Mouse (Mus musculus) erythroid progenitor cell, adult 5-6 weeks (primary cell): Measurements from ENCODE around the gene Mageb16. TPM values are rescaled to one million over a fixed set of nuclear protein-coding genes. Genes with fewer than 3 reads are reported as not detected.

Source experiments
- ATAC-seq: replicated peaks from 2 replicates; pipeline ENCODE4 v1.8.0; 2016; ENCODE audit warnings: moderate number of reproducible peaks, mild to moderate bottlenecking, moderate TSS enrichment, inconsistent platforms; ENCODE audit not compliant: poor library complexity, low FRiP score, severe bottlenecking
- total RNA-seq, 2 experiments: library from RNA; stranded (forward) in 1 of 2; stranded (reverse) in 1 of 2; fragments of 150-400 nt in 1 of 2; fragments of 186-747, 209-891 nt in 1 of 2; gene quantifications; 2 replicates each; pipeline versions ENCODE4 v1.2.3 to v1.2.4; 2015 to 2017; ENCODE audit warnings: low replicate concordance in 2 of 2

Mageb16 gene
- 104 and 114 TPM in 2 replicates for total RNA-seq (2015; ENCODE audit: low replicate concordance)
- 103 and 164 TPM in 2 replicates for total RNA-seq (2017; ENCODE audit: low replicate concordance)

GRCm38 (mm10) chrX:79671411-79671810 lies at the start of gene Mageb16:
Mageb16 (minus strand) TSS chrX:79671435.
- no peak for ATAC-seq

DNA sequence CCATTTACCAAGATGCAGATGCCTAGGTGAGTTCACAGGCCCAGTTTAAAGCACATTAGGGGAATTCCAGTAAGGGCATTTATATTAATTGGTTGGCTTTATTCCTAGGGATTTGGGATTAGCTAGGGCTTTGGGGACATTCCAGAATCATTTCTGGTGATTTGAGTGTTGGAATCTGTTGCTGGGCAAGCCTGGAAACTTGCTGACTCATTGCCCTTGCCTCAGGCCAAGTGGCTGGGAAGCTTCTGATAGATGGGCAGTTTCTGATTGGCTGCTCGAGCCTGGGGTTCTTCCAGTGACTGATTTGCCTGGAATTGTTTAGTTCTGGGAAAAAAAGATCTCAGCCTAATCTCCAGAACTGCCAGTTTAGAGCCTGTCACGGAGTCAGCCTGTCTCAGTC lies 20.1 kb downstream of the Mageb16 start:
- ATAC-seq = no peak

GRCm38 (mm10) chrX:79635396-79635795 lies 35.8 kb downstream of the Mageb16 start:
- ATAC-seq = no peak

- ATAC-seq = no peak
Measured at GRCm38 (mm10) chrX:79606462-79606861, 64.8 kb downstream of the Mageb16 start.

Other genes starting within 250 kb of the Mageb16 start
- gene Gm7173, start 154.2 kb downstream of the Mageb16 start, total RNA-seq (2015; ENCODE audit: low replicate concordance) = not detected in 2 replicates
- not detected in 2 replicates for gene Gm7173, start 154.2 kb downstream of the Mageb16 start, total RNA-seq (2017; ENCODE audit: low replicate concordance)